Mouse (Mus musculus) cerebellum, adult 8-10 months (tissue): ENCODE measurements around the gene Rtp3.

Source experiments
- DNase-seq: peaks from one replicate; pipeline ENCODE4 v3.0.0; 2022

Gene Rtp3

GRCm38 (mm10) chr9:110965910-110966231, 24.5 kb downstream of the Rtp3 start:
- DNase-seq: no peak

DNA sequence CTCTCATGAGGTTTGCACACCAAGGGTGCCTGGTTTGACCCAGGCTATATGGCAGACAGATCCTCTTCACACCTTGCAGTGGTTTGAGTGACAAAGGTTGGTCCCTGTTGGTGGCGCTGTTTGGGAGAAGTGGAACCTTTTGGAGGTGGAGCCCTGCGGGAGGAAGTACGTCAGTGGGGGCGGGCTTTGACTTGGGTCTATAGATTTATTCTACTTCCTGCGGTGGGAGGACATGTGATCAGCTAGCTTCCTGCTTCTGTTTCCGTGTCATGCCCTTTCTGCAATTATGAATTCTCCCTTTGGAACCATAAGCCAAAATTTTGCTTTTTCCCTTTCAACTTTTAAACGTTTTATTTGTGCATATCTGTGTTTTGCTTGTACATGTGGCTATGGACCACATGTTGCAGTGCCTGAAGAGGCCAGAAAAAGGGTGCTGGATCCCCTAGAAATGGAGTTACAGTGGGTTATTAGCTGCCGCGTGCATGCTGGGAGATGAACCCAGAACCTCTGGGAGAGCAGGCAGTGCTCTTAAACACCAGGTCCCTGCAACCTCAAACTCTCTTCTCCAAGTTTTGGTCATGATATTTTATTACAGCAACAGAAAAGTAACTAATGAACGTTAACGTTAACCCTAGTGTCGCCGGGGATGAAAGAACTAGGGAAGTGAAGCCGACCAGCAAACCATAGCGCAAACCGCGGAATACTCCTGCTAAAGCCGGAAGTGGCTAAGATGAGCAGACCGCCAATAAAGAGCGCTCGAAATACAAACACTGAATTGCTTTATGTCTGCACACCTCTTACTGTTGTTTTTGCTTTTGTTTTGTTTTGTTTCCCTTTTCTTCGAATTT, 25.1 kb downstream of the Rtp3 start:
- no peak for DNase-seq

- no peak for DNase-seq
Observed at GRCm38 (mm10) chr9:110963566-110964115, 26.7 kb downstream of the Rtp3 start.

DNA sequence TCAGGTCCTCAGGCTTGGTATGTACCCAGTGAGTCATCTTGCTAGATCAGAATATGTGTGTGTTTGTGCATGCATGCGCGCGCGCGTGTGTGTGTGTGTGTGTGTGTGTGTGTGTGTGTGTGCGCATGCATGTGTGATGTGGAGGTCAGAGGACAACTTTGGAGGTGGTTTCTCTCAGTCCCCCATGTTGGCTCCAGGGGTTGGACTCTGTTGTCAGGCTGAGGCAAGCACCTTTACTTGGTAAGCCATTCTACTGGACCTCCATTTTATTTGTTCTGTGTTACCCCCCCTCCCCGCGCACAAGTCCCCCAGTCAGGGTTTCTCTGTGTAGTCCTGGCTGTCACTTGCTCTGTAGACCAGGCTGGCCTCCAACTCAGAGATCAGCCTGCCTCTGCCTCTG, 29.0 kb downstream of the Rtp3 start:
- no peak for DNase-seq

DNA sequence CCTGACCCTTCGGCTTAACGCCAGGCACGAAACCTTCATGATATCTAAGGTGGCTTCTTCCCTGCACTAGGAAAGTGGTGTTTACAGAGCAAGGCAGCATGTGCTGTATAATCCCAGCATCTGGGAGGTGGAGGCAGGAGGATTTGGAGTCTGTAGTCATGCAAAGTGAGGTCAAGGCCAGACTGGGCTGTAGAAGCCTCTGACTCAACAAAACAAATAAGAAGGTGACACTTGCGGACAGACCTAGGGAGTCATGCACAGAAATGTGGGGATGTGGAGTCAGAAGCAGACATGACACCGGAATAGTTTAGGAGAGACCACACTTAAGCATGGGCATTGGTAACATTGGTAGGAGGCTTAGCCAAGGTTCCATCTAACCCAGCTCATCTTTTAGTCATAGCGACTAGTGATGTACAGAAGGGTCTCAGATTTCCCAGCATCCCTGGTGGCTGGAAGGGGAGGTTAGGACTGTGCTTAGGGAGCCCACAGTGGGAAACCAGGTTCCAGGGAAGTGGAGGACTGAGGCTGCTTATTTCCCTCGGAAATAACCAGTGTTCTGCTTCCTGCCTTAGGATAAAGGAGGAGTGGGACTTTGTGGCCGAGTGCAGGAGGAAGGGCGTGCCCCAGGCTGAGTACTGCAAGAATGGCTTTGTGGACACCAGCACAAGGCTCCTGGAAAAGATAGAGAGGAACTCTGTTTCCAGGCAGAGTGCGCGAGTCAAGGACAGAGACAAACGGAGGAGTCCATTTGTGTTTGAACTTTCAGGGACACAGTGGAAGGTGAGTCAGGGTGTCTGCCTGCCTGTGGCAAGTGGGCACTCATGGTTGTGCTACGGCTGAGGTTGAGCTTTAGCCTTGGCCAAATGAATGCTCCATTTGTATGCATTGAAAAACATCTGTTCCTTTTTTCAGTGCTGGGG, 29.9 kb downstream of the Rtp3 start:
- DNase-seq: no peak

GRCm38 (mm10) chr9:110959669-110960068, 30.7 kb downstream of the Rtp3 start:
- DNase-seq: no peak

- DNase-seq: no peak
Observed at GRCm38 (mm10) chr9:110955962-110956361, 34.4 kb downstream of the Rtp3 start.

DNA sequence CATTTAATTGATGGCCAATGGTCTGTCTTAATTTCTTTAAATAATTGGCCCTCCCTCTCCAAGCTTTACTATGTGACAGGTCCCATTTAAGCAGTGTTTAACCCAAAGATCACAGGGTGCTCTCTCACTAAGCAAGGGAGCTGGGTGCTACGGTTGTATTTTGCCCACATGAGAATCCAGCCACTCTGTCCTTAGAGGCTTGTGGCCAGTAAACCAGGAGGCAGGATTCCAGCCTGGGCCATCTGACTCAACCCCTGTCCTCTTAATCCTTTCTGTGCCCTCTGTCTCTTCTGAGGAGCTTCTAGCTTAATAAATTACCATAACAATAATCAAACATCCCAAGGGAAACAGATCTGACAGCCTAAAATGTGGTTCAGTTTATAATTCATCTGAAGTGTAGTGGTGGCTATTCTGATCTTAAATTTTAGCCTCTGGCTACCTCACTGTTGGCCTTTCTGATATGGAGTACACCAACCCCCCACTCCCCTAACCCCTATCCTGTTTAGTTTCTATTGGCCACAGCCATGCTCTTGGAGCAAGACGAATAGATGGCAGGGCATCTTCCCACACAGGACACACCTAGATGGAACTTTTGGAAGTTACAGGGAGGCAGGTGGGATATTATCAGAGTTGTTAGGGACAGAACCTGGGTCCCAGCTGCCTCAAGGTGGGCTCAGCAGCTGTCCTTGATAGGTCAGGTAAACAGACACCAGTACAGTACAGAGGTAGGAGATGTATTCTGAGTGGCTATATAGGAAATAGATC, 35.5 kb downstream of the Rtp3 start:
- no peak for DNase-seq

GRCm38 (mm10) chr9:110953550-110954461, 36.6 kb downstream of the Rtp3 start:
- DNase-seq: no peak

DNA sequence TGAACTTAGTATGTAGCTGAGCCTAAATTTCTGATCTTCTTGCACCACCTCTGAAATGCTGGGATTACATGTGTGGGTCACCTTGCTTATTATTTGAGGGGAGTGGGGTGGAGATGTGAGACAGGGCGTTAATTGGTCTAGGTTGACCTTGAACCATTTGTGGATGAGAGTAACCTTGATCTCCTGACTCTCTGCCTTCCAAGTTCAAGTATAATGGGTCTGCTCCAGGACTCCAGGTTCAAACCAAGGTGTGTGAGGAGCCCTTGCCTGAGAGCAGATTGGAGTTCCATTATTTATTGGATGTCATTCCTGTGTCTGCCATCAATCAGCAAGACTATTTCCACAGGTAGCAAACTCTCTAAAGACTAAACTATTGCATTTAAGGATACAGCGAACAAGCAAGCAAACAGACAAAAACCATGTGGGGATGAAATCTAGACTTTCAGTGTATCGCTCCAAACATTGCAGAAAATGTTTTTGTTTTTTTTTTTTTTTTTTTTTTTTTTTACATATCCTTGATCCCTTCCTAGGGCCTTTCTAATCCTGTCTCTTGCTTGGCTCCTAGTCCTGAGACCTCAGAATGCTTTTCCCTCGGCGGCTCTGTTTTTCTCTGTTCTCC, 37.3 kb downstream of the Rtp3 start:
- no peak for DNase-seq

GRCm38 (mm10) chr9:110952398-110952797, 38.0 kb downstream of the Rtp3 start:
- no peak for DNase-seq

DNA sequence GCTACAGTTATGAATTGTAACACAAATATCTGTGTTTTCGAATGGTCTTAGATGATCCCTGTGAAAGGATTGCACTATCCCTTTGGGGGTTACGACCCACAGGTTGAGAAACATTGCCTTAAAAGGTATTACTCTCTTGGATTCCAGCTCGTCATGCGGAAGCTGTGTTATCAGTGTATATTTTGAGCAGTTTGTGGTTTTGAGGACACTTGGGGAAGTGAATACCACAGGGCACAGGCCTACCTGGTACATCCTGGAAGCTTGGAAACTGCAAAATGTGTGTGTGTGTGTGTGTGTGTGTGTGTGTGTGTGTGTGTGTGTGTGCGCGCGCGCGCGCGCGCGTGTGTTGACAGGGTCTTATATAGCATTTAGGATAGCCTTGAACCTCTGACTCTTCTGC, 38.5 kb downstream of the Rtp3 start:
- no peak for DNase-seq

DNA sequence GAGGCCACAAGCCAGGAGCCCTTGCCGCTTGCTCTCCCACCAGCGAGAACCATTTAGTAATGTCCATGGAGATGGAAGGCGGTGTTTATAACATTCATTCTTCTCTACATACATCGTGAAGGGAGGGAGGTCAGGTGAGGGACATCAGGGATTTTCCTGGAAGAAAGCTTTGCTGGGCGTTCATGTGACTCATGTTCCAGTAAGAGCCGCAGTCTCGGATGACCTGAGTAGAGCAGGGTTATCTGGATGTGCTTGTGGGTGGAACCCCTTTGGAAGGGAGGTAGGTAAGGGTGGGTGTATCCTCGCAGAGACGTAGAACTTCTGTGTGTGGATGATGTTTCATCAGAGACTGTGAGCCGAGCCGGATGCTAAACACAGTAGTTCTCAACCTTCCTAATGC, 39.0 kb downstream of the Rtp3 start, which contains the start of gene Lrrc2:
Gene Lrrc2 (plus strand): TSS at position 149 of the 400 bp plus-strand sequence.
- no peak for DNase-seq

DNA sequence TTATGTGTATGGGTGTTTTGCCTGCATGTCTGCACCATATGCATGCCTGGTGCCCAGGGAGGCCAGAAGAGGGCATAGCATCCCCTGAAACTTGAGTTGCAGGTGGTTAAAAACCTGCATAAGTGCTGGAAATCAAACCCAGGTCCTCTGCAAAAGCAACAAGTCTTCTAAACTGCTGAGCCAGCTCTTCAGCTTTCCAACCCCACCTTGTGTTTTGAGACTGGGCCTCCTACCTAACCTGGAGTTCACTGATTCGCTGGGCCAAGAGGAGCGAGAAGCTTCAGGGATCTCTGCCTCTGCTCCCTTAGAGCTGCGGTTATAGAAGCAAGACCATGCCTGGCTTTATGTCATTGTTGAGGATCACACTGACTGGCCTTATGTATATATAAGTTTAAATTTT, 40.3 kb downstream of the Rtp3 start:
- no peak for DNase-seq

GRCm38 (mm10) chr9:110948813-110949310, 41.5 kb downstream of the Rtp3 start:
- no peak for DNase-seq

DNA sequence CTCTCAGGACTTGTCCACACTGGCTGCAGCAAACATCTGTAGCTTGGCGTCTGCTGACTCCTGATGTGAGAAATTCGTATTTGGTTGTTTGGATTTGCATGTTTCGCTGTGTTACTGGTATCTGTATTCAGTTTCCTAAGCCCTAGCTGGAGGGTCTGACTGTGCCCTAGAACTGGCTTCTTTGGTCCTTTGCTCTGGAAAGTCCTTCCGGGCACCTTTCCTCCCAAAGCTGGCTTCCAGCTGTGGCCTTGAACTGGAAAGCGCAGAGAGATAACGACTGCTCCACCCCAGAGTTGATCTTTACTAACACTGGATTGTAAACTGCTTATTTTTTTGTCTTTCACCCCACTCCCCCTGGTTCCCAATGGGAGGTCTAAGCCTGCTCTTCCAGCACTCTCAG, 42.5 kb downstream of the Rtp3 start:
- no peak for DNase-seq

DNA sequence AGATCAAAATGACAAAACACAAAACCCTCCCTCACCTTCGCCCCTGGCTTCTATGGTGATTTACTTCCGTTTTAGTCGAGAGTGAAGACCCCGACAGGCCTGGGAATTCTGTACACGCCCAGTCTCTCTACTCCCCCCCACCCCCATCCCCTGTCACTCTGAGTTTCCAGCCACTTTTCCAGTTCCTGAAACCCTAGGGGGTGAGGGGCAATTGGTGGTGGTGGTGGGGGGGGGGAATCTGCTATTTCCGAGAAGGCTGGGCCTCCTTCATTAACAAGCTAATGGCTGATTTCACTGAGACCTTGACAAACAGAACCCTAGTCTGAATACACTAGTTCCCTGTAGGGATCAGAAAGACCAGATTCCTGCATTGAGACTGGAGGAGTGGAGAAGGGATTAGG, 43.1 kb downstream of the Rtp3 start:
- no peak for DNase-seq

- DNase-seq: no peak
Observed at GRCm38 (mm10) chr9:110946548-110947044, 43.8 kb downstream of the Rtp3 start.

GRCm38 (mm10) chr9:110945926-110946325, 44.5 kb downstream of the Rtp3 start, which contains the start of gene Tdgf1:
TSS of gene Tdgf1 (minus strand) at chr9:110946158.
- no peak for DNase-seq

DNA sequence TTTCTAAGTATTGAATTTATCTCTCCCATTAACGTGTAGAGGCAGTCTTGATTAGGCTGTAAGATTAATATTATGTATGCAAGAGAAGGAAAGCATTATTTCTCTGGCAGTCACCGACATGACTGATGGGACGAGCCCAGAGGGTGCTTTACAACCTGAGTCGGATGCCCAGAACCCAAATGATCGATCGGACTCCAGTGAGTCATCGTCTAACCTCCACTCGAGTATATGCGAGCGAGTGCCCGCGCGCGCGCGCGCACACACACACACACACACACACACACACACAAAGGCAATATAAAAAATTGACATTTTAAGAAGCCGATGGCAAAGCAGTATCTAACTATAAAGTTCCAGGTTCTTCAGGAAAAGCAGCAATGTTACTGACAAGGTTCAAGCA, 45.0 kb downstream of the Rtp3 start:
- no peak for DNase-seq

DNA sequence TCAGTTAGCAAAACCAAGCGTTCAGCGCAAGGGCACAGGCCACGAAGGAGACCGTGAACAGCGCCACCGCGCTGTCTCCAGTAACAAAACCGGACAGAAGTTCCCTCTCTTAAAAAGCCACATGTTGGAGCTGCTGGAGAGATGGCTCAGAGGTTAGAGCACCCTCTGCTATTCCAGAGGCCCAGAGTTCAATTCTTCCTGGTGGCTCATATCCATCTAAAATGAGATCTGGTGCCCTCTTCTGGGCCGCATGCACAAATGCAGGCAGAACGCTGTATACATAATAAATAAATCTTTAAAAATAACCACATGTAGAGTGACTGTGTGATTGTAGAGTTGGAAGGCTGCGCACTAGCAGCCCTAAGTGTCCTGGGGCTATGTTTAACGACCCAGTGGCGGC, 46.1 kb downstream of the Rtp3 start:
- DNase-seq: no peak
